Mouse (Mus musculus) olfactory bulb, adult 2 months (tissue): ENCODE results near the gene Olfr279.

Experiments
- CTCF ChIP-seq: fragments of 200-500 bp; IDR thresholded peaks from 2 replicates; pipeline ENCODE4 v1.5.1; 2012; ENCODE audit warnings: low read depth, mild to moderate bottlenecking, low read length, moderate library complexity; ENCODE audit not compliant: insufficient read depth
- POLR2A ChIP-seq: fragments of 200-500 bp; IDR thresholded peaks from 2 replicates; pipeline ENCODE4 v1.6.1; 2012; ENCODE audit warnings: mild to moderate bottlenecking, low read depth, low read length, moderate library complexity; ENCODE audit not compliant: insufficient read depth

GRCm38 (mm10) chr15:98545151-98545550, 52.9 kb downstream of the Olfr279 start:
- TF ChIP-seq CTCF (no peak), POLR2A (no peak)
